25 mouse cellular contexts compared by ENCODE assay signal in genomic region chr4:153260941-153261557, GRCm38 (mm10).
DNase-seq lines count a peak whose midpoint lies in the region; ATAC-seq and TF ChIP-seq lines count a peak whose summit lies in the region.
"Had no signal": no experiment of that assay in that cellular context is flagged by ENCODE, and none has a peak within 500 bp of the region (broad histone marks: within the 10 kb centered on the region; RNA-seq: fewer than 3 reads in every experiment).

No protein-coding gene starts in this region.

- no peak overlapping the region for H3K4me2 ChIP-seq in forebrain, postnatal 0 days (ENCODE audit: low read depth)
- H3K4me2 ChIP-seq in forebrain, embryonic 15.5 days (replicated peaks), result no peak overlapping the region
- H3K4me2 ChIP-seq: embryonic facial prominence, embryonic 13.5 days; forebrain, embryonic 12.5 days; midbrain, embryonic 15.5 days had no signal

- no peaks in the 10 kb centered on the region for H3K36me3 ChIP-seq in forebrain, postnatal 0 days (ENCODE audit: insufficient read depth)
- no peaks in the 10 kb centered on the region for H3K36me3 ChIP-seq in forebrain, embryonic 15.5 days
- H3K36me3 ChIP-seq: embryonic facial prominence, embryonic 13.5 days; forebrain, embryonic 12.5 days; heart, embryonic 10.5 days; midbrain, embryonic 15.5 days had no signal

- H3K4me1 ChIP-seq in forebrain, postnatal 0 days (ENCODE audit: insufficient read depth), result no peaks in the 10 kb centered on the region
- no peaks in the 10 kb centered on the region for H3K4me1 ChIP-seq in forebrain, embryonic 15.5 days
- H3K4me1 ChIP-seq: forebrain, embryonic 12.5 days; heart, embryonic 10.5 days; midbrain, embryonic 15.5 days had no signal

- H3K9ac ChIP-seq in forebrain, postnatal 0 days, result no peak overlapping the region
- H3K9ac ChIP-seq in forebrain, embryonic 15.5 days (replicated peaks), result no peak overlapping the region
- H3K9ac ChIP-seq: embryonic facial prominence, embryonic 13.5 days; forebrain, embryonic 12.5 days; midbrain, embryonic 15.5 days had no signal

- no peak overlapping the region for H3K27ac ChIP-seq in forebrain, postnatal 0 days (ENCODE audit: low read depth, low read length)
- no peak overlapping the region for H3K27ac ChIP-seq in forebrain, embryonic 15.5 days (replicated peaks)
- H3K27ac ChIP-seq in layer of hippocampus, adult 2 months, result no peak overlapping the region
- H3K27ac ChIP-seq: embryonic facial prominence, embryonic 13.5 days; forebrain, embryonic 12.5 days; heart, embryonic 10.5 days; midbrain, embryonic 15.5 days; stomach, postnatal 0 days had no signal

- no peaks in the 10 kb centered on the region for H3K9me3 ChIP-seq in forebrain, postnatal 0 days (ENCODE audit: low read length)
- H3K9me3 ChIP-seq in forebrain, embryonic 15.5 days, result no peaks in the 10 kb centered on the region
- H3K9me3 ChIP-seq: heart, embryonic 10.5 days; midbrain, embryonic 15.5 days had no signal

- peak; percentile 43 for DNase-seq in forebrain, postnatal 0 days
- DNase-seq in layer of hippocampus, postnatal 10 days (ENCODE audit: low spot score in 2 of 2), result peak; percentile 6 to 23
- DNase-seq in layer of hippocampus, adult 2 months (ENCODE audit: low spot score in 2 of 2), result no peak
- peak; percentile 43 for DNase-seq in right cerebral cortex, postnatal 4 days
- no peak for DNase-seq in right cerebral cortex, adult 18-20 months
- DNase-seq in spleen, postnatal 10 days (ENCODE audit: low spot score in 2 of 2), result no peak
- DNase-seq: adrenal gland, postnatal 36 days; cerebellum, adult 11-12 months; cerebellum, postnatal 36 days; embryo, embryonic 11 days; heart, postnatal 4 days; kidney, adult 9 months; kidney, postnatal 36 days; lung, postnatal 4 days; thymus, adult 2 months had no signal

- no peak overlapping the region for H3K4me3 ChIP-seq in forebrain, postnatal 0 days (ENCODE audit: low read depth, low read length)
- H3K4me3 ChIP-seq in forebrain, embryonic 15.5 days, result no peak overlapping the region
- H3K4me3 ChIP-seq in layer of hippocampus, adult 2 months, result no peak overlapping the region
- H3K4me3 ChIP-seq: embryonic facial prominence, embryonic 13.5 days; erythroblast, embryonic 14.5 days; forebrain, embryonic 12.5 days; heart, embryonic 10.5 days; midbrain, embryonic 15.5 days; myocyte had no signal

- no peaks in the 10 kb centered on the region for H3K27me3 ChIP-seq in forebrain, postnatal 0 days (ENCODE audit: insufficient read depth, low read length)
- no peaks in the 10 kb centered on the region for H3K27me3 ChIP-seq in forebrain, embryonic 15.5 days
- H3K27me3 ChIP-seq: forebrain, embryonic 12.5 days; midbrain, embryonic 15.5 days had no signal

- ATAC-seq in forebrain, postnatal 0 days, result no peak
- no peak for ATAC-seq in forebrain, embryonic 15.5 days (replicated peaks)
- ATAC-seq: CD4-positive, CD25-positive, alpha-beta regulatory T cell, adult 4 months; intestine, embryonic 16.5 days; midbrain, embryonic 15.5 days had no signal

- no peak for TF ChIP-seq CTCF in forebrain, postnatal 0 days (IDR thresholded peaks at IDR 0.05; ENCODE audit: low read depth)
- TF ChIP-seq CTCF in layer of hippocampus, adult 2 months (conservative IDR thresholded peaks at IDR 0.05), result no peak

- WGBS in forebrain, postnatal 0 days, result 62% methylated on average over 14 of the region's 14 CpGs
- WGBS in forebrain, embryonic 15.5 days, result 78% methylated on average over 14 of the region's 14 CpGs

Comparison
In these comparisons a context has a peak if more than half of its experiments do, and no peak if none do; other contexts are left out.
1. DNase-seq: peak in forebrain, postnatal 0 days (single experiment), layer of hippocampus, postnatal 10 days (2 of 2) and right cerebral cortex, postnatal 4 days (single experiment); none in layer of hippocampus, adult 2 months (0 of 2), right cerebral cortex, adult 18-20 months (single experiment) and spleen, postnatal 10 days (0 of 2).